Mouse (Mus musculus): ENCODE results near the gene Cd207.

GRCm38 (mm10) chr6:83722526-83722925, 44.9 kb upstream of the Cd207 start:
- no peak for TF ChIP-seq SRF (IDR thresholded peaks at IDR 0.05; ENCODE audit: control insufficient read depth, insufficient read length, low read depth)
- TF ChIP-seq POLR2A (IDR thresholded peaks at IDR 0.05; ENCODE audit: insufficient read length, low read depth) = no peak
- TF ChIP-seq USF1 (IDR thresholded peaks at IDR 0.05; ENCODE audit: low read depth) = no peak
- no peak for TF ChIP-seq MYOD1 (IDR thresholded peaks at IDR 0.05; ENCODE audit: control insufficient read depth in 1 of 3, insufficient read length in 2 of 3, low read depth in 2 of 3)
- no peak for TF ChIP-seq TCF12 (IDR thresholded peaks at IDR 0.05; ENCODE audit: insufficient read depth, poor library complexity, severe bottlenecking)
- no peak for TF ChIP-seq MYOG (IDR thresholded peaks at IDR 0.05; ENCODE audit: control insufficient read depth in 1 of 3, insufficient read depth in 1 of 3, insufficient read length in 2 of 3, low read depth in 2 of 3)
- TF ChIP-seq CEBPB (IDR thresholded peaks at IDR 0.05; ENCODE audit: insufficient read depth, poor library complexity, severe bottlenecking) = no peak
- no peak for TF ChIP-seq MAX (IDR thresholded peaks at IDR 0.05; ENCODE audit: low read depth)
- TF ChIP-seq E2F4 (IDR thresholded peaks at IDR 0.05; ENCODE audit: insufficient read depth) = no peak
- no peak for TF ChIP-seq TCF3 (IDR thresholded peaks at IDR 0.05; ENCODE audit: insufficient read length, low read depth)

All from myocyte (in vitro differentiated cells).